Mouse (Mus musculus): ENCODE measurements at regions not wholly inside any gene's neighbourhood (a gene's known extent, or its start where the extent isn't known, plus 50 kb on each side); places are given as distances from the start of the nearest gene placed in this dataset.
"Not testable (repeated sequence)": the region's sequence is repeated elsewhere in the genome, so short reads cannot be mapped to it uniquely, and the experiment has no call there.

DNA sequence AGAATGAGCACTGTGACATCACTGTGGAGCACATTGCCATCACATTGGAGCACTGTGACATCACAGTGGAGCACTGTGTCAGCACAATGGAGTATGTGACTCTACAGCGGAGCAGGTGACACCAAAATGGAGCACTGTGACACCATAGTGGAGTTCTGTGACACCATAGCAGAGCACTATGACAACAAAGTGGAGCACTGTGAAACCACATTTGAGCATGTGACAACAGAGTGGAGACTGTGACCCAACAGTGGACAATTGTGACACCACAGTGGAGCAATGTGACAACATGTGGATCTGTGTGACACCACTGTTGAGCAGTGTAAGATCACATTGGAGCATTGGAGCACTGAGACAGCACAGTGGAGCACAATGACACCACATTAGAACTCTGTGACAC lies 87.2 kb upstream of the Vmn1r2 start:
- intact Hi-C loops (cut with DNase I) = no loop called here
- no peak for DNase-seq

DNA sequence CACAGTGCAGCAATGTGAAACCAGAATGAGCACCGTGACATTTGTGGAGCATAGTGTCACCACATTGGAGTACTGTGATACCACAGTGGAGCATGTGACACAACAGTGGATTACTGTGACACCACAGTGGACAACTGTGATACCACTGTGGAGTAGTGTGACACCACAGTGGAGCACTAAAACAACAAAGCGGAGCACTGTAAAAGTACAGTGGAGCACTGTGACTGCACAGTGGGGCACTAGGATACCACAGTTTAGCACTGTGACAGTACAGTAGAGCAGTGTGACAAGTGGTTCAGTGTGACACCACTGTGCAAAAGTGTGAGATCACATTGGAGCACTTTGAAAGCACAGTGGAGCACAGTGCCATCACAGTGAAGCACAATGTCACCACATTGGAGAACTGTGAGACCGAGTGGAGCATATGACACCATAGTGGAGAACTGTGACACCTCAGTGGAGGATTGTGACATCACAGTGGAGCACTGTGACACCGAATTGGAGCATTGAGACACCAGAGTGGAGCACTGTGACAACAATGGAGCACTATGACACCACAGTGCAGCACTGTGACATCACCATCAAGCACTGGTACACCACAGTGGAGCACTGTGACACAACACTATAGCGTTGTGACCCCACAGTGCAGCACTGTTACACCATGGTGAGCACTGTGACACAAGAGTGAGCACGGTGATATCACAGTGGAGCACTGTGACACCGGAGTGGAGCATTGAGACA lies 86.6 kb upstream of the Vmn1r2 start:
- intact Hi-C loops (cut with DNase I) = loop anchor here (1.0 kb wide), 1 partner anchor 13 kb away; no protein-coding TSS in a partner anchor
- DNase-seq = peak in 1 of 2 experiments; percentile 7

DNA sequence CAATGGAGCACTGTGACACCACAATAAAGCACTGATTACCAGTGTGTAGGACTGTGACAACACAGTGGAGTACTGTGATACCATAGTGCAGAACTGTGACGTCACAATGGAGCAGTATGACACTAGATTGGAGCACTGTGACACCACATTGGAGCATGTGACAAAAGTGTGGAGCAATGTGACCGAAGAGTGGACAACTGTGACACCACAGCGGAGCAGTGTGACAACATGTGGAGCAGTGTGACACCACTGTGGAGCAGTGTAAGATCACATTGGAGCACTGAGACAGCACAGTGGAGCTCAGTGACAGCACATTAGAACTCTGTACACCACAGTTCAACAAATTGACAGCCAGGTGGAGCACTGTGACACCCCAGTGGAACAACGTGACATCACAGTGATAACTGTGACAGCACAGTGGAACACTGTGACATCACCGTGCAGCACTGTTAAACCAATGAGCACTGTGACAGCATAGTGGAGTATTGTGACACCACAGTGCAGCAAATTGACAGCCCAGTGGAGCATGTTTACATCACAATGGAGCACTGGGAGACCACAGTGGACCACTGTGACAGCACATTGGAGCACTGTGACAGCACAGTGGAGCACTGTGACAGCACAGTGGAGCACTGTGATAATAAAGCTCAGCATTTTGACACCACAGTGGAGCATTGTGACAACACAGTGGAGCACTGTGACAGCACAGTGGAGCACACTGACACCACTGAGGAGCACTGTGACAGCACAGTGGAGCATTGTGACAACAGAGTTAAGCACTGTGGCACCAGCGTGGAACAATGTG lies 85.8 kb upstream of the Vmn1r2 start:
- DNase-seq = peak in 1 of 2 experiments; percentile 11
- intact Hi-C loops (cut with DNase I) = loop anchor here (1.0 kb wide), 1 partner anchor 14 kb away; no protein-coding TSS in a partner anchor

DNA sequence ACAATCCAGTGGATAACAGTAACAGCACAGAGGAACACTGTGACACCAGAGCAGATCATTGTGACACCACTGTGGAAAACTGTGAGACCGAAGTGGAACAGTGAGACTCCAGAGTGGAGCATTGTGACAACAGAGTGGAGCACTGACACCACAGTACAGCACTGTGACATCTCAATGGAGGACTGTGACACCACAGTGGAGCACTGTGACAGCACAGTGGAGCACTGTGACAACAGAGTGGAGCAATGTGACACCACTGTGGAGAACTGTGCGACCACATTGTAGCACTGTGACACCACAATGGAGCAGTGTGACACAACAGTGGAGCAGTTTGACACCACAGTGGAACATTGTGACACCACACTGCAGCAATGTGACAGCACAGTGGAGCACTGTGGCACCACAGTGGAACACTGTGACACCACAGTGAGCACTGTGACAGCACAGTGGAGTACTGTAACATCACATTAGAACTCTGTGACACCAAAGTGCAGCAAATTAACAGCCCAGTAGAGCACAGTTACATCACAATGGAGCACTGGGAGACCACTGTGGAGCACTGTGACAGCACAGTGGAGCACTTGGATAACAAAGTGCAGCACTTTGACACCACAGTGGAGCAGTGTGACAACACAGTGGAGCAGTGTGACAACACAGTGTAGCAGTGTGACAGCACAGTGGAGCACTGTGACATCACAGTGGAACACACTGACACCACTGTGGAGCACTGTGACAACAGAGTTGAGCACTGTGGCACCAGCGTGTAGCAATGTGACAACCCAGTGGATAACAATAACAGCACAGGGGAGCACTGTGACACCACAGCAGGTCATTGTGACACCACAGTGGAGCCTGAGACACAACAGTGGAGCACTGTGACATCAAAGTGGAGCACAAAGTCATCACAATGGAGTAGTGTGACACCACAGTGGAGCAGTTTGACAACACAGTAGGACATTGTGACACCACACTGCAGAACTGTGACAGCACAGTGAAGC lies 84.9 kb upstream of the Vmn1r2 start:
- peak in 1 of 2 experiments; percentile 10 for DNase-seq
- intact Hi-C loops (cut with DNase I) = loop anchor here (1.0 kb wide), 1 partner anchor 15 kb away; no protein-coding TSS in a partner anchor

DNA sequence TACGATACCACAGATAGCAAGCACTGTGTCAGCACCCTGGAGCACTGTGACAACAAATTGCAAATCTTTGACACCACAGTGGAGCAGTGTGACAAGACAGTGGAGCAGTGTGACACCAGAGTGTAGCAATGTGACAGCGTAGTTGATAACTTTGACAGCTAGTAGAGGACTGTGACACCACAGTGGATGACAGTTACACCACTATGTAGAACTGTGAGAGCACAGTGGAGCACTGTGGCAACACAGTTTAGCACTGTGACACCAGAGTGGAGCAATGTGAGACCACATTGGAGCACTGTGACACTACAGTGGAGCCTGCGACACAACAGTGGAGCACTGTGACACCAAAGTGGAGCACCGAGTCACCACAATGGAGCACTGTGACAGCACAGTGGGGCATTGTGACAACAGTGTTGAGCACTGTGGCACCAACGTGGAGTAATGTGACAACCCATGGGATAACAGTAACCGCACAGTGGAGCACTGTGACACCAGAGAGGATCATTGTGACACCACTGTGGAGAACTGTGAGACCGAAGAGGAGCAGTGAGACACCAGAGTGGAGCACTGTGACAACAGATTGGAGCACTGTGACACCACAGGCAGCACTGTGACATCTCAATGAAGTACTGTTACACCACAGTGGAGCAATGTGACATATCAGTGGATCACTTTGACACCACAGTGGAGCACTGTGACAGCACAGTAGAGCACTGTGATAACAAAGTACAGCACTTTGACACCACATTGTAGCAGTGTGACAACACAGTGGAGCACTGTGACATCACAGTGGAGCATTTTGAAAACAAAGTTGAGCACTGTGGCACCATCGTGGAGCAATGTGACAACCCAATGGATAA lies 83.7 kb upstream of the Vmn1r2 start:
- intact Hi-C loops (cut with DNase I) = no loop called here
- peak in 1 of 2 experiments; percentile 14 for DNase-seq

DNA sequence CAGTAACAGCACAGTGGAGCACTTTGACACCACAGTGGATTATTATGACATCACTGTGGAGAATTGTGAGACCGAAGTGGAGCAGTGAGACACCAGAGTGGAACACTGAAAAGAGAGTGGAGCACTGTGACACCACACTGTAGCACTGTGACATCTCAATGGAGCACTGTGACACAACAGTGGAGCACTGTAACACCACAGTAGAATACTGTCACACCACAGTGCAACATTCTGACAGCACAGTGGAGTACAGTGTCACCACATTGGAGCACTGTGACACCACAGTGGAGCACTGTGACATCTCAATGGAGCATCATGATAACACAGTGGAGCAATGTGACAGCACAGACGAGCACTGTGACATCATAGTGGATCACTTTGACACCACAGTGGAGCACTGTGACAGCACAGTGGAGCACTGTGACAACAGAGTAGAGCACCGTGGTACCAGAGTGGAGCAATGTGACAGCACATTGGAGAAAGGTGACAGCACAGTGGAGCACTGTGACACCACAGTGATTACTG lies 83.0 kb upstream of the Vmn1r2 start:
- intact Hi-C loops (cut with DNase I) = no loop called here
- DNase-seq = peak in 1 of 2 experiments; percentile 9

DNA sequence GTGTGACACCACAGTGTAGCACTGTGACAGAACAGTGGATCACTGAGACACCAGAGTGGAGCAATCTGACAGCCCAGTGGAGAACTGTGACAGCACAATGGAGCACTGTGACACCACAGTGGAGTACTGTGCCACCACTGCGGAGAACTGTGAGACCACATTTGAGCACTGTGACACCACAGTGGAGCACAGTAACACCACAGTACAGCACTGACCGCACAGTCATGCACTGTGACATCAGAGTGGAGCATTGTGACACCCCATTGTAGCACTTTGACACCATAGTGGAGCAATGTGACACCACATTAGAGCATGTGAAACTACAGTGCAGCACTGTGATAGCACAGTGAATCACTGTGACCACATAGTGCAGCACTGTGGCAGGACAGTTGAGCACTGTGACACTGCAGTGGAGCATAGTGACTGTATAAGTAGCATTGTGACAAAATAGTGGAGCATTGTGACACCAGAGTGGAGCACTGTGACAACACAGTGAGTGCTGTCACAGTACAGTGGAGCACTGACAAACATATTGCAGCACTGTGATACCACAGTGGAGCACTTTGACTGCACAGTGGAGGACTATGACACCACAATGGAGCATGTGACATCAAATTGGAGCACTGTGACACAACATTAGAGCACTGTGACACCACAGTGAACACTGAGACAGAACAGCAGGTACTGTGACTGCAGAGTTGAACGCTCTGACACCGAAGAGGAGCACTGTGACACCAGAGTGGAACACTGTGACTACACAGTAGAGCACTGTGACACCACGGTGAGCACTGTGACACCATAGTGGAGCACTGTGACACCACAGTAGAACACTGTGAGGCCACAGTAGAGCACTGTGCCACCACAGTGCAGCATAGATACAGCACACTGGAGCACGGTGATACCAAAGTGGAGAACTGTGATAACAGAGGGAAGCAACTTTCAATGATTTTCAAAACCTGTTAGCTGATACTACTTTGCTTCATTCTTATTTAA lies 81.4 kb upstream of the Vmn1r2 start:
- peak; percentile 3 to 7 for DNase-seq
- intact Hi-C loops (cut with DNase I) = no loop called here

DNA sequence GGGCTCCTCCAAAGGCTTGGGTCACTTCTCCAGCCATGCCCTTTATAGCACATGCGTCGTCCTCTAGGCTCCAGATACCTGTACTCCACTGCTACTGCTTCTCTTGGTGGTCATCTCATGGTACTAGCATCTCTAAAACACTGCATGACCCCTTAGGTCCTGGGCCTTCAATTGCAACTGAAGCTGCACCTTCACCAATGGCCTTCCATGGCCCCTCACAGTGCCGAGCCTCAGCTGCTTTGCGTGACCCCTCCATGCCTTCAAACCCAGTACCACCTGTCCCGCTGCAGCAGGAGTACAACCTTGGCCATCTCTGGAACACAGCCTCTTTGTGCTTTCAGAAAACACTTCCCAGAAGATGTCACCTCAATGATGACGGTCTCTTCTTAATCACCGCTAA lies 79.5 kb upstream of the Vmn1r2 start:
- intact Hi-C loops (cut with DNase I) = not testable (repeated sequence)
- peak in 1 of 2 experiments; percentile 6 for DNase-seq

DNA sequence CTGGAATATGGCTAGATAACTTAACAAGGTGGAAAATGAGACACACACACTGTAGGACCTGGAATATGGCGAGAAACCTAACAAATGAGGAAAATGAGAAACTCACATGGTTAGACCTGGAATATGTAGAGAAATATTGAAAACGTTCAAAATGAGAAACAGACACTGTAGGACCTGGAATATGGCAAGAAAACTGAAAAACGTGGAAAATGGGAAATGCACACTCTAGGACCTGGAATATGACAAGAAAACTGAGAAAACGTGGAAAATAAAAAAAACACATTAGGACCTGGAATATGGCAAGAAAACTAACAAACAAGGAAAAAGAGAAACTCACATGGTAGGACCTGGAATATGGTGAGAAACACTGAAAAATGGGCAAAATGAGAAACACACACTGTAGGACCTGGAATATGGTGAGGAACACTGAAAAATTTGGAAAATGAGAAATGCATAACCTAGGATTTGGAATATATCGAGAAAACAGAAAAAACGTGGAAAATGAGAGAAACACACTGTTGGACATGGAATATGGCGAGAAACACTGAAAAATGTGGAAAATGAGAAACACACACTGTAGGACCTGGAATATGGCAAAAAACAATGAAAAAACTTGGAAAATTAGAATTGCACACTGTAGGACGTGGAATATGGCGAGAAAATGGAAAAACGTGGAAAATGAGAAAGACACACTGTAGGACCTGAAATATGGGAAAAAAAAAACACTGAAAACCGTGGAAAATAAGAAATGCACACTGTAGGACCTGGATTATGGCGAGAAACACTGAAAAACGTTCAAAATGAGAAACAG lies 77.3 kb upstream of the Vmn1r2 start:
- no peak for DNase-seq
- intact Hi-C loops (cut with DNase I) = no loop called here

DNA sequence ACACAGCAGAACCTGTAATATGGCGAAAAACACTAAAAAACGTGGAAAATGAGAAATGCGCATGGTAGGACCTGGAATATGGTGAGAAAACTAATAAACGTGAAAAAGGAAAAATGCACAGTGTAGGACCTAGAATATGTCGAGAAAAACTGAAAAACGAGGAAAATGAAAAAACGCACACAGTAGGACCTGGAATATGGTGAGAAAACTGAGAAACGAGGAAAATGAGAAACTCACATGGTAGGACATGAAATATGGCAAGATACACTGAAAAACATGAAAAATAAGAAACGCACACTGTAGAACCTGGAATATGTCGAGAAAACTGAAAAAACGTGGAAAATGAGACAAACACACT lies 76.8 kb upstream of the Vmn1r2 start:
- intact Hi-C loops (cut with DNase I) = no loop called here
- no peak for DNase-seq

DNA sequence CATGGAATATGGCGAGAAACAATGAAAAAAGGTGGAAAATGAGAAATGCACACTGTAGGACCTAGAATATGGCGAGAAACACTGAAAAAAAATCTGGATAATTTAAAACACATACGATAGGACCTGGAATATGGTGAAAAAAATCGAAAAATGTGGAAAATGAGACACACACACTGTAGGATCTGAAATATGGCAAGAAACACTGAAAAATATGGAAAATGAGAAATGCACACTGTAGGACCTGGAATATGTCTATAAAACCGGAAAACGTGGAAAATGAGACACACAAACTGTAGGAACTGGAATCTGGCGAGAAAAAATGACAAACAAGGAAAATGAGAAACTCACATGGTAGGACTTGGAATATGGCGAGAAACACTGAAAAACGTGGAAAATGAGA lies 76.4 kb upstream of the Vmn1r2 start:
- DNase-seq = no peak
- intact Hi-C loops (cut with DNase I) = no loop called here

Small RNAs in the stretch of these regions (microRNA-seq; reads per million reads assigned to microRNA genes)
- 0 reads per million in 2 experiments for gene Gm27878

All from gastrocnemius, postnatal 36 days (tissue).